ENCODE assay signal across 8 mouse cellular contexts in genomic region chr9:50857082-50857641, GRCm38 (mm10). TPM values are rescaled to one million over a fixed set of nuclear protein-coding genes. Genes with fewer than 3 reads are reported as not detected.
DNase-seq lines count a peak whose midpoint lies in the region; ATAC-seq and TF ChIP-seq lines count a peak whose summit lies in the region.

No protein-coding gene starts in this region.

- H3K4me1 ChIP-seq in heart, embryonic 12.5 days (replicated peaks): peaks cover 28% of the 10 kb centered on the region
- peaks cover 15 to 29% of the 10 kb centered on the region in 2 experiments for H3K4me1 ChIP-seq in CH12.LX (ENCODE audit: control insufficient read depth in 1 of 2, insufficient read depth in 2 of 2)
- 0 out of 2 replicates have a peak, but pooled peaks cover 18% of the 10 kb centered on the region for H3K4me1 ChIP-seq in intestine, embryonic 15.5 days (replicated peaks)
- H3K4me1 ChIP-seq in midbrain, embryonic 15.5 days: peaks cover 15% of the 10 kb centered on the region

- TF ChIP-seq EP300 in CH12.LX (IDR thresholded peaks at IDR 0.05; ENCODE audit: low read length): no peak

- ATAC-seq in heart, embryonic 12.5 days (ENCODE audit: insufficient number of reproducible peaks, low FRiP score): peak; percentile 72
- peak; percentile 7; the same call in 1 of the 2 replicates for ATAC-seq in common myeloid progenitor, adult 5-6 weeks (replicated peaks; ENCODE audit: low read depth, poor library complexity, severe bottlenecking)
- ATAC-seq in intestine, embryonic 15.5 days: peak; percentile 65
- peak; percentile 87 for ATAC-seq in midbrain, embryonic 15.5 days (replicated peaks)

- TF ChIP-seq POLR2A in CH12.LX (IDR thresholded peaks at IDR 0.05; ENCODE audit: low read depth, low read length): no peak

- TF ChIP-seq RAD21 in CH12.LX (IDR thresholded peaks at IDR 0.05; ENCODE audit: low read depth, low read length): no peak

- H3K4me3 ChIP-seq in heart, embryonic 12.5 days: peak overlapping the region; percentile 72
- peak overlapping the region; percentile 72 to 94 (median 86) for H3K4me3 ChIP-seq in CH12.LX (replicated peaks in 1 of 3; ENCODE audit: low read depth in 2 of 3, low read length in 2 of 3, poor library complexity in 1 of 3)
- H3K4me3 ChIP-seq in intestine, embryonic 15.5 days (replicated peaks): peak overlapping the region; percentile 81
- peak overlapping the region; percentile 63 for H3K4me3 ChIP-seq in midbrain, embryonic 15.5 days

- peaks cover 18% of the 10 kb centered on the region for H3K79me2 ChIP-seq in CH12.LX (replicated peaks; ENCODE audit: control insufficient read depth, extremely low read depth, insufficient read depth, poor library complexity, severe bottlenecking)

- in situ Hi-C loops in CH12.LX (cut with MboI; ENCODE audit: low pct_ligation_motif_present, low pct_unique_long_range_greater_than_20kb, low sequenced_read_pairs): no loop called here

- no peak for DNase-seq in heart, adult 8-10 months (ENCODE audit: low spot score)
- no peak for DNase-seq in CH12.LX (ENCODE audit: extremely low read depth)
- no peak for DNase-seq in thymus, postnatal 10 days (ENCODE audit: low spot score in 2 of 2)
- DNase-seq in cerebellum, postnatal 4 days (ENCODE audit: low spot score in 2 of 2): no peak

- peak overlapping the region; percentile 84 for H3K4me2 ChIP-seq in heart, embryonic 12.5 days
- H3K4me2 ChIP-seq in CH12.LX (ENCODE audit: insufficient read depth, low read depth, poor library complexity, severe bottlenecking): peak overlapping the region; percentile 70; the same call in 1 of the 2 replicates
- peak overlapping the region; percentile 74 for H3K4me2 ChIP-seq in intestine, embryonic 15.5 days (replicated peaks)
- H3K4me2 ChIP-seq in midbrain, embryonic 15.5 days: peak overlapping the region; percentile 82

- H3K9ac ChIP-seq in heart, embryonic 12.5 days: peak overlapping the region; percentile 86
- peak overlapping the region; percentile 82 for H3K9ac ChIP-seq in CH12.LX (ENCODE audit: insufficient read depth, low read depth)
- peak overlapping the region; percentile 71 for H3K9ac ChIP-seq in intestine, embryonic 15.5 days
- H3K9ac ChIP-seq in midbrain, embryonic 15.5 days: peak overlapping the region; percentile 68

- H3K9me3 ChIP-seq in heart, embryonic 12.5 days (replicated peaks): no peaks in the 10 kb centered on the region
- H3K9me3 ChIP-seq in CH12.LX (replicated peaks; ENCODE audit: low read length): no peaks in the 10 kb centered on the region
- H3K9me3 ChIP-seq in intestine, embryonic 15.5 days: no peaks in the 10 kb centered on the region
- H3K9me3 ChIP-seq in midbrain, embryonic 15.5 days: no peaks in the 10 kb centered on the region

- TF ChIP-seq CTCF in CH12.LX (conservative IDR thresholded peaks at IDR 0.05 in 1 of 2, IDR thresholded peaks at IDR 0.05 in 1 of 2; ENCODE audit: low read depth in 2 of 2, low read length in 2 of 2): no peak

- H3K27me3 ChIP-seq in heart, embryonic 12.5 days (replicated peaks): no peaks in the 10 kb centered on the region
- H3K27me3 ChIP-seq in CH12.LX (replicated peaks): no peaks in the 10 kb centered on the region
- H3K27me3 ChIP-seq in intestine, embryonic 15.5 days (replicated peaks): no peaks in the 10 kb centered on the region
- H3K27me3 ChIP-seq in midbrain, embryonic 15.5 days (replicated peaks): no peaks in the 10 kb centered on the region

- H3K36me3 ChIP-seq in heart, embryonic 12.5 days: peaks cover 34% of the 10 kb centered on the region
- H3K36me3 ChIP-seq in CH12.LX (replicated peaks in 1 of 2; ENCODE audit: control insufficient read depth in 1 of 2, insufficient read depth in 1 of 2, low read length in 1 of 2): peaks cover 31 to 35% of the 10 kb centered on the region in 2 experiments
- H3K36me3 ChIP-seq in intestine, embryonic 15.5 days: peaks cover 15% of the 10 kb centered on the region; the same call in 1 of the 2 replicates
- peaks cover 13% of the 10 kb centered on the region; the same call in 1 of the 2 replicates for H3K36me3 ChIP-seq in midbrain, embryonic 15.5 days (replicated peaks)

- 1% methylated on average over 40 of the region's 46 CpGs for WGBS in heart, embryonic 12.5 days
- 0% methylated on average over 43 of the region's 46 CpGs for WGBS in intestine, embryonic 15.5 days
- under 1% methylated on average over 46 of the region's 46 CpGs for WGBS in midbrain, embryonic 15.5 days

- H3K27ac ChIP-seq in heart, embryonic 12.5 days (ENCODE audit: poor library complexity, severe bottlenecking): peak overlapping the region; percentile 61
- no peak overlapping the region; the same call in 1 of the 2 replicates for H3K27ac ChIP-seq in CH12.LX (ENCODE audit: insufficient read depth, low read depth)
- peak overlapping the region; percentile 90 for H3K27ac ChIP-seq in intestine, embryonic 15.5 days
- H3K27ac ChIP-seq in midbrain, embryonic 15.5 days: peak overlapping the region; percentile 66

- dilution Hi-C loops in CH12.LX (cut with MboI; ENCODE audit: extremely low pct_ligation_motif_present, extremely low pct_unique_long_range_greater_than_20kb, low sequenced_read_pairs): no loop called here

TF ChIP-seq in CH12.LX, 34 proteins besides CTCF, POLR2A, EP300 and RAD21:
- TF ChIP-seq ELF1 (IDR thresholded peaks at IDR 0.05; ENCODE audit: low read depth, low read length) (0 out of 2 replicates have a peak, but pooled peaks have one; percentile 8), SIN3A (IDR thresholded peaks at IDR 0.05; ENCODE audit: low read length) (0 out of 2 replicates have a peak, but pooled peaks have one; percentile 2), CHD1 (IDR thresholded peaks at IDR 0.05; ENCODE audit: low read depth, low read length) (0 out of 2 replicates have a peak, but pooled peaks have one; percentile 35), MXI1 (IDR thresholded peaks at IDR 0.05; ENCODE audit: low read depth, low read length) (peak; percentile 11; the same call in 1 of the 2 replicates), MEF2A (IDR thresholded peaks at IDR 0.05; ENCODE audit: borderline replicate concordance, low read depth, low read length) (no peak), UBTF (IDR thresholded peaks at IDR 0.05; ENCODE audit: low read depth, low read length) (0 out of 2 replicates have a peak, but pooled peaks have one; percentile 78), MAX (IDR thresholded peaks at IDR 0.05; ENCODE audit: low read length) (no peak), TCF12 (IDR thresholded peaks at IDR 0.05; ENCODE audit: low read depth, low read length) (no peak)
TF ChIP-seq in CH12.LX: peak in this region for 5.

RNA-seq across cellular contexts. Expression of gene Ppp2r1b, which starts 12.1 kb away (rescaled TPM):
- polyA plus RNA-seq in heart, embryonic 12.5 days (2016; fragmentation: Nextera tagmentation; extraction: Ambion mirVana): 61.1 and 62.1 TPM in 2 replicates
- 10 to 100 TPM in 2 of 4 experiments, 1 to 10 TPM in 2; 6.5 to 11.8 (median 9.8) TPM for total RNA-seq in heart, adult 8-10 months (2022)
- 42.1 and 54.9 TPM in 2 replicates for total RNA-seq in CH12.LX (2012; rRNA removed)
- total RNA-seq in CH12.LX (2014; rRNA removed): 39.3 and 39.6 TPM in 2 replicates
- polyA plus RNA-seq in CH12.LX (2012; ENCODE audit: insufficient read length, low read depth): 63.6 and 66.6 TPM in 2 replicates
- 66.6 and 66.9 TPM in 2 replicates for total RNA-seq in common myeloid progenitor, adult 5-6 weeks (2017)
- 62.8 and 65.7 TPM in 2 replicates for polyA plus RNA-seq in intestine, embryonic 15.5 days (2015; fragmentation: Nextera tagmentation; extraction: Ambion mirVana)
- polyA plus RNA-seq in midbrain, embryonic 15.5 days (2015; fragmentation: Nextera tagmentation; extraction: Ambion mirVana): 41.6 and 42.5 TPM in 2 replicates

Comparison
In these comparisons a context has a peak if more than half of its experiments do, and no peak if none do; other contexts are left out.
1. ATAC-seq: peak in every context shown above with its lines; median percentile 87 in midbrain, embryonic 15.5 days; 72 in heart, embryonic 12.5 days; 65 in intestine, embryonic 15.5 days; 7 in common myeloid progenitor, adult 5-6 weeks.